Mouse (Mus musculus) kidney, embryonic 14.5 days (tissue): ENCODE measurements around the gene Ube2d3. TPM values are rescaled to one million over a fixed set of nuclear protein-coding genes. Genes with fewer than 3 reads are reported as not detected.

Experiments used
- ATAC-seq: fragments of 200-750 bp; cut with Nextera tagmentation; 2 replicates; pipeline ENCODE4 v1.8.0; 2017; ENCODE audit warnings: moderate number of reproducible peaks, mild to moderate bottlenecking, moderate TSS enrichment, moderate library complexity; ENCODE audit not compliant: low FRiP score, low TSS enrichment
- H3K27ac ChIP-seq: fragments of 300-500 bp; sonication (generic); 2 replicates; pipeline ENCODE4 v1.5.1; 2014; ENCODE audit warnings: low read depth, mild to moderate bottlenecking, low read length, moderate library complexity, mixed read lengths
- H3K27me3 ChIP-seq: fragments of 300-500 bp; sonication (generic); 2 replicates; pipeline ENCODE4 v1.6.1; 2014; ENCODE audit warnings: mild to moderate bottlenecking, low read length; ENCODE audit not compliant: control insufficient read depth, insufficient read depth
- H3K36me3 ChIP-seq: fragments of 300-500 bp; sonication (generic); 2 replicates; pipeline ENCODE4 v1.6.1; 2014; ENCODE audit warnings: low read length, mixed read lengths; ENCODE audit not compliant: control insufficient read depth, insufficient read depth
- H3K4me1 ChIP-seq: fragments of 300-500 bp; sonication (generic); 2 replicates; pipeline ENCODE4 v1.6.1; 2014; ENCODE audit warnings: low read length, mixed read lengths; ENCODE audit not compliant: control insufficient read depth, insufficient read depth
- H3K4me2 ChIP-seq: fragments of 300-500 bp; sonication (generic); replicated peaks from 2 replicates; pipeline ENCODE4 v1.6.1; 2014; ENCODE audit warnings: low read depth, mild to moderate bottlenecking, low read length
- H3K4me3 ChIP-seq: fragments of 300-500 bp; sonication (generic); 2 replicates; pipeline ENCODE4 v1.5.1; 2014; ENCODE audit warnings: mild to moderate bottlenecking, low read length
- H3K9ac ChIP-seq: fragments of 300-500 bp; sonication (generic); 2 replicates; pipeline ENCODE4 v1.6.1; 2014; ENCODE audit warnings: low read depth, mild to moderate bottlenecking, low read length, moderate library complexity
- H3K9me3 ChIP-seq: fragments of 300-500 bp; sonication (generic); 2 replicates; pipeline ENCODE4 v1.6.1; 2016; ENCODE audit warnings: low read length; ENCODE audit not compliant: control insufficient read depth
- WGBS: fragments of 180-500 bp; shearing (Covaris S2); extraction: QIAGEN DNeasy Blood & Tissue Kit; methylation state at CpG from one replicate; pipeline ENCODE4 v1.1.7; 2014; 5-methylcytosine and 5-hydroxymethylcytosine counted together
- polyA plus RNA-seq: library from polyadenylated mRNA; unstranded; fragments of >200 nt; fragmentation: Nextera tagmentation; extraction: Ambion mirVana; gene quantifications from 2 replicates; pipeline ENCODE4 v1.2.1, GENCODE M21; 2014

Gene Ube2d3
- 509 and 612 TPM in 2 replicates for polyA plus RNA-seq

DNA sequence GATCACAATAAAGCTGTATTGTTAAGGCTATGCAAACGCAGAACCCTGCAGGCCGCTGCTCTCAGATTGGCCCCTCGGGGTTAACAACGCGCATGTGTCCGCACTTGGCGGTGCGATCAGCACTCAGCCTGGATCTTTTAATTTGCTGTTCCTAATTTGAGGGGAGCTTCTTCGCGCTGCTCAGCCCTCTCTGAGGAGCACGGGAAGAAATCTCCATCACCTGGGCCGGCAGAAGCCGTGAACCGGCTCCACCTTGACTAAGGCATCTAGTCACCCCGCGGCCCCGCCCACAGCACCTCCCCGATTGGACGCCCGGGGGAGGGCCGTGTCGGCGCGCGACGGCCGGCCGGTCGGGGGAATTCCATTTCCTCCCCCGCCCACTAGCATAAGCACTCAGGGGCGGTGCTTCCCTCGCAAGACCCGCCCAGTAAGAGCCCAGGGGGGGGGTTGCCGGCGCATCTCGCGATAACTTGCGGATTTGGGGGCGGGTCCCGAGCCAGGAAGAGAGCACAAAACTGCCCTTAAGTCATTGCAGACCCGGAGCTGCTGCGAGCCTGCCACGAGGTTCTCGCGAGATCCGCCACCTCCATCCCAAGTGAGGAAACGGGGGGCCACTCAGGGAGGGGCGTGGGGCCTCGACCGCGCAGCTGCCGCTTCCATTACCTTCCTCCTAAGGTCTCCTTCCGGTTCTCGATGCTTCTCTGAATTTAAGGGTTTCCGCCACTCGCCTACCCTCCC lies at the start of gene Ube2d3:
Gene Ube2d3, plus strand, starts transcription at position 392 of the 738 bp plus-strand sequence.
- peak; percentile 96 for ATAC-seq
- H3K4me2 ChIP-seq: peak within 1 kb of the TSS; percentile 48
- H3K27ac ChIP-seq: peak within 1 kb of the TSS; percentile 100
- H3K4me1 ChIP-seq: peaks cover 6% of the 10 kb centered on the region
- peak within 1 kb of the TSS; percentile 99 for H3K9ac ChIP-seq
- peaks cover 11% of the 10 kb centered on the region; the same call in 1 of the 2 replicates for H3K36me3 ChIP-seq
- no peaks in the 10 kb centered on the region for H3K27me3 ChIP-seq
- 0% methylated on average over 56 of the region's 56 CpGs for WGBS
- H3K4me3 ChIP-seq: peak within 1 kb of the TSS; percentile 77
- no peaks in the 10 kb centered on the region for H3K9me3 ChIP-seq

DNA sequence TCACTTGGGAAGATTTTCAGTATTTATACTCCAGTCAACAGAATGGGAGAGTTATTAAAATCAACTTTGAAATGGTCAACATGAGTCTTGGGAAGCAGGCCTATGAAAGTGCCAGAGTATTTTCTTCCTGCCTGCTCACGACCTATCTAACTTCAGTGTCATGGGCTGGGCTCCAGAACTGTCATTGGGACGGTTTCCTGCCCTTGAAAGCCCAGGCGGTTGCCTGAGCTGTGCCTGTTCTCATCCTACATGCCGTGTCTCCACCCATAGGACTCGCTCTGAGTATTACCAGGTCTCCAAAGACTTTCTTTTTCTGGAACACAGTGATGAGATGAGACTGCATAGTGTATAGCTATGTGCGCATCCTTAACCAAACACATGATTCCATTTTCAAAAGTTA lies 44.8 kb upstream of the Ube2d3 start:
- Histone ChIP-seq H3K4me1 (0 out of 2 replicates have a peak, but pooled peaks cover 2% of the 10 kb centered on the region), H3K4me2 (no peak overlapping the region), H3K9me3 (no peaks in the 10 kb centered on the region), H3K27me3 (no peaks in the 10 kb centered on the region), H3K4me3 (no peak overlapping the region), H3K27ac (no peak overlapping the region), H3K36me3 (no peaks in the 10 kb centered on the region), H3K9ac (no peak overlapping the region)
- no peak for ATAC-seq
- 72% methylated on average over 6 of the region's 6 CpGs for WGBS

DNA sequence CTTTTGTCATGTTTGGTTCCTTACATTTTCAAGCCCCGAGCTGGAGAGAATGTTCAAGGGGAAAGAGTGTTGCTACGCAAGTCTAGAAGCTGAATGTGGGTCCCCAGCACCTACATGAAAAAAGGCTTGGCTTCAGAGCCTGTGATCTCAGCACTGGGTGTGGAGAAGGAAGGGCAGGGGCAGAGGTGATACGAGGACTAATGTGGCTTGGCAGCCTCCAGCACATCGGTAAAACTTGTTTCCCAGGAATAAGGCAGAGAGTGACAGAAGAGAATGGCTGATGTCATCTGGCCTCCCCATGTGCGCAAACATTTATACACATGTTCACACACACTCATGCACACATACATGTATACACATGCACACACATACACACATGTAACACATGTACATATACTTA lies 42.9 kb upstream of the Ube2d3 start:
- H3K9me3 ChIP-seq: no peaks in the 10 kb centered on the region
- H3K27me3 ChIP-seq: no peaks in the 10 kb centered on the region
- H3K36me3 ChIP-seq: no peaks in the 10 kb centered on the region
- ATAC-seq: no peak
- WGBS: 68% methylated on average over 5 of the region's 5 CpGs
- H3K9ac ChIP-seq: no peak overlapping the region
- H3K4me2 ChIP-seq: no peak overlapping the region
- H3K27ac ChIP-seq: no peak overlapping the region
- H3K4me3 ChIP-seq: no peak overlapping the region
- 0 out of 2 replicates have a peak, but pooled peaks cover 2% of the 10 kb centered on the region for H3K4me1 ChIP-seq

DNA sequence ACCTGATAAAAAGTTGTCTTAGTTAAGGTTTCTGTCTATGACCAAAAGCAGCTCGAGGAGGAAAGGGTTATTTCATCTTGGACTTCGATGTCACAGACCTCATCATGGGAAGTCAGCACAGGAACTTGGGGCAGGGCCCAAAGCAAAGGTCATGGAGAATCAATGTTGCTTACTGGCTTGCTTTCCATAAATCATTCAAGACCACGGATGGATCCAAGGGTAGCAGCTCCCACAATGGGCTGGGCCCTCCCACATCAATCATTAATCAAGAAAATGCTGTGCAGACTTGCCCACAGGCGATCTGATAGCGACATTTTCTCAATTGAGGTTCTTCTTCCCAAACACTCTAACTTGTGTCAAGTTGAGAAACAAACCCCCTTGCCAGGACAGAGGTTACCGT lies 41.9 kb upstream of the Ube2d3 start:
- WGBS: 10% methylated on average over 6 of the region's 6 CpGs
- Histone ChIP-seq H3K9ac (no peak overlapping the region), H3K27me3 (no peaks in the 10 kb centered on the region), H3K36me3 (no peaks in the 10 kb centered on the region), H3K4me1 (0 out of 2 replicates have a peak, but pooled peaks cover 2% of the 10 kb centered on the region), H3K4me2 (no peak overlapping the region), H3K27ac (no peak overlapping the region), H3K4me3 (no peak overlapping the region), H3K9me3 (no peaks in the 10 kb centered on the region)
- ATAC-seq: no peak

DNA sequence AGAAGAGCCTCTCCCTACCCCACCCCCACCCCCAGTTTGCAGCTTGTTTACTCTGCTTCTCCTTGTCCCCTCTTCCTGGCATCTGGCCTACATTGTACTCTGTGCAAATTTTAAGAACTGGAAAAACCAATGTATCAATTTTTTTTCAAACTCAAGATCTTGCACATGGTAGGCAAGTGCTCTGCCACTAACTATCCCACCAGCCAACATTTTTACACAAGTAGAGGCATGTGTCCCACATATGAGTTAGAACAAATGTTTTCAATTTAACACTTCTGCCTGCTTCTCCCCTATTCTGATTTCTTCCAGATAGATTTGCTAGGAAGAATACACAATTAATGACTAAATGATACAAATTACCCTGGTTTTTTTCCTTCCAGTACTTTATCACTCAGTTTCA lies 40.8 kb upstream of the Ube2d3 start:
- Histone ChIP-seq H3K27ac (no peak overlapping the region), H3K4me2 (no peak overlapping the region), H3K4me3 (no peak overlapping the region), H3K27me3 (no peaks in the 10 kb centered on the region), H3K36me3 (no peaks in the 10 kb centered on the region), H3K4me1 (0 out of 2 replicates have a peak, but pooled peaks cover 2% of the 10 kb centered on the region), H3K9me3 (no peaks in the 10 kb centered on the region), H3K9ac (no peak overlapping the region)
- ATAC-seq: no peak

DNA sequence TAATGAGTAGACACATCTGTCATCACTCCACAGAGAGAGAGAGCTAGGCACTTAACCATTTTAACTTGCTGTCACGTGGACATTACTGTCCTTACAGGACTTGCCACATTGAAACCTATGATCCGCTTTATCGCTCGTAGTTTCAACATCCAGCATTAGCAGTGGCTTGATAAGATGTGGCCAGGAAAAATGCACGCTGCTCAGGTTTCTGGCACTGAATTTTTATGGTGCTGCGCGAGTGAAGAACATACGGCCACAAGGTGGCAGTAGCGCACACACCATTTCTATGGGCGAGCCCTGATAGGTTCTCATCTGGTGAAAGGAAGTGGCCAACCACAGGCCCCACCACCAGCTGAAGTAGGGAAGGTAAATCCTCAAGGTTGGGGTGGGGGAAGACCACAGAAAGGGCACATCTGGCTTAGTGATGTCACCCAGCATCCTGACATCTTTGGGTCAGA lies 35.7 kb upstream of the Ube2d3 start:
- H3K4me1 ChIP-seq: no peaks in the 10 kb centered on the region
- H3K36me3 ChIP-seq: peaks cover 13% of the 10 kb centered on the region; the same call in 1 of the 2 replicates
- H3K9me3 ChIP-seq: no peaks in the 10 kb centered on the region
- no peaks in the 10 kb centered on the region for H3K27me3 ChIP-seq
- no peak overlapping the region for H3K9ac ChIP-seq
- peak; percentile 83 for ATAC-seq
- no peak overlapping the region for H3K27ac ChIP-seq
- no peak overlapping the region for H3K4me3 ChIP-seq
- H3K4me2 ChIP-seq: no peak overlapping the region
- WGBS: 11% methylated on average over 10 of the region's 10 CpGs

DNA sequence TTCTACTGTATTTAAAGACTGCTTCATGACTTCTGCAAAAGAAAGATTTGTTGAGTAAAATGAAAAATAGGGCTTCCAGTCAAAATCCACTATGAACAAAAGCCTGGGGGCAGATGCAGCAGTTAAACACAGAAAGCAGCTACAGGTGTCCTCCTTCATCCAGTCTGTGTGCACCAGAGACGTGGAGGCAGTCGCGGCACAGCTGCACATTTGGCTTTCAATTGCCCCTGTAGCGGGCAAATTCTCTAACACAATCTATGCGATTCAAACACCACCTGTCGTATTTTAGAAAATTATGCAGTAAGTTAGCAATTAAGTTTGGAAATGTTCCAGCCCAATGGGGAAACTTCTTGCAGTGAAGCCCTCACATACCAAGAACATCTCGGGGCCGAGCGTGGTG lies 34.7 kb upstream of the Ube2d3 start:
- no peak for ATAC-seq
- H3K4me2 ChIP-seq: no peak overlapping the region
- H3K4me3 ChIP-seq: no peak overlapping the region
- H3K4me1 ChIP-seq: no peaks in the 10 kb centered on the region
- no peaks in the 10 kb centered on the region for H3K27me3 ChIP-seq
- H3K36me3 ChIP-seq: peaks cover 17% of the 10 kb centered on the region; the same call in 1 of the 2 replicates
- no peak overlapping the region for H3K9ac ChIP-seq
- 87% methylated on average over 9 of the region's 9 CpGs for WGBS
- no peak overlapping the region for H3K27ac ChIP-seq
- no peaks in the 10 kb centered on the region for H3K9me3 ChIP-seq

DNA sequence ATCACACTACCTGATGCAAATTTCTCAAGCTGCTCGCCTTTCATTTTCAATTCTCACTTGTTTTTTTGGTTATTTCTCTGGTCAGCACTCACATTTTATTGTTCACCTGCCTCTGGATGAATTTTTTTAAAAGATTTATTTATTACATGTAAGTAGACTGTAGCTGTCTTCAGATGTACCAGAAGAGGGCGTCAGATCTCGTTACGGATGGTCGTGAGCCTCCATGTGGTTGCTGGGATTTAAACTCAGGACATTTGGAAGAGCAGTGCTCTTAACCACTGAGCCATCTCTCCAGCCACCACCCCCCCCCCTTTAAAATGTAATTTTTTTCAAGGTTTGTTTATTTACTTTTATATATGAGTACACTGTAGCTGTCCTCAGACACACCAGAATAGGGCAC lies 34.1 kb upstream of the Ube2d3 start:
- Histone ChIP-seq H3K9ac (no peak overlapping the region), H3K36me3 (peaks cover 17% of the 10 kb centered on the region; the same call in 1 of the 2 replicates), H3K4me2 (no peak overlapping the region), H3K9me3 (no peaks in the 10 kb centered on the region), H3K4me1 (no peaks in the 10 kb centered on the region), H3K27ac (no peak overlapping the region), H3K27me3 (no peaks in the 10 kb centered on the region), H3K4me3 (no peak overlapping the region)
- no peak for ATAC-seq
- WGBS: 78% methylated on average over 5 of the region's 5 CpGs

DNA sequence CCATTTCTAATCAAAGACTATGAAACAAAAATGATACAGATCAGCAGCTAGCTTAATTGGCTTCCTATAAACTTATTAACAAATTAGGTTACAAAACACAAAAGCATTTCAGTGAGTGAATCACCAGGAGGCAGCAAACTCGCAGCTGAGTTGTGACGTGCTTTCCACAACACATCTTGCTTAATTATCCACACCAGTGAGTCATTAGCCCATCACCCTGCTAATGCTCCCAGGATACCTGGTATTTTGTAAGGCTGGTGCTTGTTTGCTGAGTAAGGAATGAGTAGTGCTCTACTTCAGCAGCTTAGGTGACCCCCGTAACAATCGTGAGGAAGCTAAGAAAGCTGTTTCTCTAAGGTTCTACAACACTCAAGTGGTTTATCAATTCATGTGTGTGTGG lies 33.4 kb upstream of the Ube2d3 start:
- no peak overlapping the region for H3K9ac ChIP-seq
- peaks cover 20% of the 10 kb centered on the region; the same call in 1 of the 2 replicates for H3K36me3 ChIP-seq
- no peaks in the 10 kb centered on the region for H3K27me3 ChIP-seq
- 84% methylated on average over 4 of the region's 4 CpGs for WGBS
- no peak overlapping the region for H3K4me3 ChIP-seq
- H3K9me3 ChIP-seq: no peaks in the 10 kb centered on the region
- no peaks in the 10 kb centered on the region for H3K4me1 ChIP-seq
- no peak overlapping the region for H3K4me2 ChIP-seq
- H3K27ac ChIP-seq: no peak overlapping the region
- ATAC-seq: no peak
